Mouse (Mus musculus): ENCODE measurements around the gene Fam198b. TPM values are rescaled to one million over a fixed set of nuclear protein-coding genes. Genes with fewer than 3 reads are reported as not detected.
A peak's percentile ranks its signal among the peaks of the same experiment; 100 is the strongest.
"Not testable (repeated sequence)": the region's sequence is repeated elsewhere in the genome, so short reads cannot be mapped to it uniquely, and the experiment has no call there.

Fam198b gene
- polyA plus RNA-seq, 1 experiment from 2014 or later = 21.3 TPM

DNA sequence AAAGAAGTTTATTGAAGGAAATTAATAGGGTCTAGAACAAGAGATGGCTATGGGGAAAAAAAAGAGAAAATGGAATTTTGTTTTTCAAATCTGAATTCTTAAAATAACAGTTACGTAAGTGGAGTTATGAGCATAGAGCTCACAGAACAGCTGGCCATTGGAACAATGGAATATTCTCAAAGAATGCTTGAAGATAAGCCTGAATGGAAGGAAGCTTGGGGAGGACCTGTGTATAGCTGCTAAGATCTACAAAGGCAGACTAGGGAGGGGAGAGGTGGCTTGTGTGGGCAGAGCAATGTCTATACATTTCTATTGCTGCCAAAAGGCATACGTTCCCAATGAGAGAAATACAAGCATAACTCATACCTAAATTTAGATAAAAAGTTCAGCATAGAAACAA lies 73.4 kb downstream of the Fam198b start:
- ATAC-seq (peak; percentile 61), DNase-seq (ENCODE audit: low spot score) (peak; percentile 56)
- WGBS = 71% methylated on average over 2 of the region's 2 CpGs
- no peak overlapping the region for H3K4me2 ChIP-seq (replicated peaks; ENCODE audit: low read depth, low read length)
- no peaks in the 10 kb centered on the region for H3K27me3 ChIP-seq (replicated peaks; ENCODE audit: insufficient read depth, low read length)
- no peak overlapping the region for H3K27ac ChIP-seq (ENCODE audit: low read length)
- H3K9ac ChIP-seq (replicated peaks; ENCODE audit: low read depth) = no peak overlapping the region
- H3K36me3 ChIP-seq (ENCODE audit: insufficient read depth, low read length) = no peaks in the 10 kb centered on the region
- H3K4me1 ChIP-seq (ENCODE audit: insufficient read depth, low read depth, low read length) = no peaks in the 10 kb centered on the region
- 0 out of 2 replicates have a peak, but pooled peaks have one; percentile 23 for TF ChIP-seq EP300 (IDR thresholded peaks at IDR 0.05)
- TF ChIP-seq CTCF (IDR thresholded peaks at IDR 0.05) = no peak
- H3K9me3 ChIP-seq (ENCODE audit: low read length) = no peaks in the 10 kb centered on the region
- no peak overlapping the region for H3K4me3 ChIP-seq (ENCODE audit: low read depth, low read length)

DNA sequence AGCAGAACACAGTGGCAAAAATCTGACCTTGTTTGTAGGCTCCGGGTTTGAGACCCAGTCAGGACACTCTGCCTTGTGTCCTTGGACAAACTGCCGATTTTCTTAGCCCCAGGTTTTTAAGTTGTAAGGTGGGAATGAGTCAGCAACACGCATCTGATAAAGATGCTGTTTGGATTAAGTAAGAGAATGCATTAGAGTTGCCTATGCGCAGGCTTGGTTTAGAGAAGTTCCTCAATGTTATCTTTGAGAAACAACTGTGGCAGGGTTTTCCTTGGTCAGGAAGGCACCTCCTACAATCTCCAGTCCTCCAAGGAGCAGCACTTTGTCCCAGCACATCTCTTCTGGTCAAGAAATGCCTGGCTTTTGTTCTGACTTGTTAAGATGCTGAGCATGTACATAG lies 82.4 kb downstream of the Fam198b start:
- no peak overlapping the region for H3K4me2 ChIP-seq (replicated peaks; ENCODE audit: low read depth, low read length)
- no peak overlapping the region for H3K27ac ChIP-seq (ENCODE audit: low read length)
- DNase-seq (ENCODE audit: low spot score) = no peak
- H3K9ac ChIP-seq (replicated peaks; ENCODE audit: low read depth) = no peak overlapping the region
- TF ChIP-seq EP300 (IDR thresholded peaks at IDR 0.05) (no peak), CTCF (IDR thresholded peaks at IDR 0.05) (no peak)
- ATAC-seq = peak; percentile 33; the same call in 1 of the 2 replicates
- 58% methylated on average over 4 of the region's 4 CpGs for WGBS
- no peaks in the 10 kb centered on the region for H3K9me3 ChIP-seq (ENCODE audit: low read length)
- H3K4me3 ChIP-seq (ENCODE audit: low read depth, low read length) = no peak overlapping the region
- no peaks in the 10 kb centered on the region; the same call in 1 of the 2 replicates for H3K4me1 ChIP-seq (ENCODE audit: insufficient read depth, low read depth, low read length)
- no peaks in the 10 kb centered on the region for H3K27me3 ChIP-seq (replicated peaks; ENCODE audit: insufficient read depth, low read length)
- H3K36me3 ChIP-seq (ENCODE audit: insufficient read depth, low read length) = no peaks in the 10 kb centered on the region

DNA sequence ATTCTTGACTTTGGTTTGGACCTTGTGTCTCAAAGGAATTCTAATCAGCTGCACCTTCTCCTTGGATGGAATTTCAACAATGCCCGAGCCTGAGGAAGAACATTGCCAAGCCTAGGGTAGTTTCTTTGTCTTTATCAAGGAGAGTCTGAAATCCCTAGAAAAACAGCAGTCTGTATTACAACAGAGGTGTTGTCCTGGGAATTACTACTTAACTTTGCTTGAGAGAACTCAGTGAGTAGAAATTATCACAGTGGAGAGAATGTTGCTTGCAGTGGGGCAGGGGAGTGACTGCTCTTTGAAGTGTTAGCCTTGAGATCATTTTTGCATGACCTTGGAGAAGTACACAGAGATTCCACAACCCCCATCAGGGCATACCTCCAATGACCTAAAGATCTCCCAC lies 83.0 kb downstream of the Fam198b start:
- no peak overlapping the region for H3K4me2 ChIP-seq (replicated peaks; ENCODE audit: low read depth, low read length)
- TF ChIP-seq EP300 (IDR thresholded peaks at IDR 0.05) (peak; percentile 70), CTCF (IDR thresholded peaks at IDR 0.05) (no peak)
- WGBS = 38% methylated on average over 1 of the region's 1 CpGs
- no peaks in the 10 kb centered on the region for H3K9me3 ChIP-seq (ENCODE audit: low read length)
- H3K4me3 ChIP-seq (ENCODE audit: low read depth, low read length) = no peak overlapping the region
- no peaks in the 10 kb centered on the region for H3K36me3 ChIP-seq (ENCODE audit: insufficient read depth, low read length)
- H3K27ac ChIP-seq (ENCODE audit: low read length) = no peak overlapping the region
- no peaks in the 10 kb centered on the region for H3K27me3 ChIP-seq (replicated peaks; ENCODE audit: insufficient read depth, low read length)
- no peaks in the 10 kb centered on the region; the same call in 1 of the 2 replicates for H3K4me1 ChIP-seq (ENCODE audit: insufficient read depth, low read depth, low read length)
- no peak overlapping the region for H3K9ac ChIP-seq (replicated peaks; ENCODE audit: low read depth)
- DNase-seq (ENCODE audit: low spot score) (no peak), ATAC-seq (peak; percentile 55; the same call in 1 of the 2 replicates)

DNA sequence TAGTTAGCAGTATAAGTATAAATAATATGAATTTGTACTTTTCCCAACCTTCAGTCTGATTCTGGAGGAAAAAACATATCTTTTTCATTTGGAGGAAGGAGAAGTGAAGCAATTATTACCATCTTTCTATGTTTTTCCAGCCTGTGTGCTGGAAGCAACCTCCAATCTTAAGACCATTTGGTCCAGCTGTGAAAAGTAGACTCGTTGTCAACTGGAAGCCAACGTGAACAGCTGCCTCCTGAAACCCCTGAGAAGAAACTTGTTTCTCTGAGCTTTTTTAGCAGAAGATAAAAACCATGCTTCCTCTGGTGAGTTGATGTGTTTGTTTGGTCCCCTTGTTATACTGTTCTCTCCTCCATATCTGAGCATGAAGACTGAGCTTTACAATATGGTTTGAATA lies 84.1 kb downstream of the Fam198b start:
- no peaks in the 10 kb centered on the region; the same call in 1 of the 2 replicates for H3K4me1 ChIP-seq (ENCODE audit: insufficient read depth, low read depth, low read length)
- H3K9ac ChIP-seq (replicated peaks; ENCODE audit: low read depth) = no peak overlapping the region
- no peaks in the 10 kb centered on the region for H3K27me3 ChIP-seq (replicated peaks; ENCODE audit: insufficient read depth, low read length)
- TF ChIP-seq CTCF (IDR thresholded peaks at IDR 0.05) (no peak), EP300 (IDR thresholded peaks at IDR 0.05) (no peak)
- ATAC-seq (no peak), DNase-seq (ENCODE audit: low spot score) (no peak)
- WGBS = 64% methylated on average over 2 of the region's 2 CpGs
- H3K4me2 ChIP-seq (replicated peaks; ENCODE audit: low read depth, low read length) = no peak overlapping the region
- no peaks in the 10 kb centered on the region for H3K9me3 ChIP-seq (ENCODE audit: low read length)
- no peak overlapping the region for H3K27ac ChIP-seq (ENCODE audit: low read length)
- H3K4me3 ChIP-seq (ENCODE audit: low read depth, low read length) = no peak overlapping the region
- H3K36me3 ChIP-seq (ENCODE audit: insufficient read depth, low read length) = no peaks in the 10 kb centered on the region

DNA sequence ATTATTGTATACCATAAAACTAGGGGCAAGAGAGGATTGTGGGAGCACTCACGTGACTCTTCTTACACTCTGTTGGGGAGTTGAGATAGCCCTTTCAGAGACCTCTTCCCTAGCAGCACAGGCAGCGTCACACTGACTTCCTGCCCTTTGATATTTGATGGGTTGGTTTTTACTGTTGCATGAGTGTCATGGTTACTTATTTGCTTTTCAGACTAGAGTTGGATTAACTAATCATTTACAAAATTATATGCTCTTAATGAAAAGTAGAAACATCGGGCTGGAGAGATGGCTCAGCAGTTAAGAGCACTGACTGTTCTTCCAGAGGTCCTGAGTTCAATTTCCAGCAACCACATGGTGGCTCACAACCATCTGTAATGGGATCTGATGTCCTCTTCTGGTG lies 85.2 kb downstream of the Fam198b start:
- not testable (repeated sequence) for H3K9me3 ChIP-seq (ENCODE audit: low read length); H3K36me3 ChIP-seq (ENCODE audit: insufficient read depth, low read length); H3K4me3 ChIP-seq (ENCODE audit: low read depth, low read length); H3K4me1 ChIP-seq (ENCODE audit: insufficient read depth, low read depth, low read length); H3K4me2 ChIP-seq (replicated peaks; ENCODE audit: low read depth, low read length); H3K27ac ChIP-seq (ENCODE audit: low read length); ATAC-seq; DNase-seq (ENCODE audit: low spot score); H3K27me3 ChIP-seq (replicated peaks; ENCODE audit: insufficient read depth, low read length); H3K9ac ChIP-seq (replicated peaks; ENCODE audit: low read depth)
- 84% methylated on average over 3 of the region's 3 CpGs for WGBS

DNA sequence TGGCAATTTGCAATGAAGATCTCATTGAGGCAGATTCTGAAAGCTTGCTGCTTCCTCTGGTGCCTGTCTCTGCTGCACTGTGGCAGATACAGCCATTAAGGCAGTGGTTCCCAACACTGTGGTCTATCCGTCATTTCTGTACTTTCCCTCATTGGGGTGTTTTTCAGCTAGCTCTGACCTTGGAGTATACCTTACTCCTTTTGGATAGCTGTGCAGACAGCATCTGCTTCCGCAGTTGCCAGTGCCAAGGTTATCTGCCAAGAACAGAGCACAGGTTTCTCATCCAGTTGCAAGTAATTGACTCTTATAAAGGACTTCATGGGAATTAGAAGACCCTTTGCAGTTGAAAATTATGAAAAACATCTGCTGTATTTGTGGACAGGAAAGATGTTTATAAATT lies 85.7 kb downstream of the Fam198b start:
- no peaks in the 10 kb centered on the region for H3K27me3 ChIP-seq (replicated peaks; ENCODE audit: insufficient read depth, low read length)
- no peak overlapping the region for H3K9ac ChIP-seq (replicated peaks; ENCODE audit: low read depth)
- no peak for DNase-seq (ENCODE audit: low spot score)
- H3K27ac ChIP-seq (ENCODE audit: low read length) = no peak overlapping the region
- H3K4me2 ChIP-seq (replicated peaks; ENCODE audit: low read depth, low read length) = no peak overlapping the region
- 63% methylated on average over 2 of the region's 2 CpGs for WGBS
- ATAC-seq = peak; percentile 26; the same call in 1 of the 2 replicates
- no peaks in the 10 kb centered on the region; the same call in 1 of the 2 replicates for H3K4me1 ChIP-seq (ENCODE audit: insufficient read depth, low read depth, low read length)
- H3K36me3 ChIP-seq (ENCODE audit: insufficient read depth, low read length) = no peaks in the 10 kb centered on the region
- no peaks in the 10 kb centered on the region for H3K9me3 ChIP-seq (ENCODE audit: low read length)
- TF ChIP-seq EP300 (IDR thresholded peaks at IDR 0.05) (no peak), CTCF (IDR thresholded peaks at IDR 0.05) (no peak)
- H3K4me3 ChIP-seq (ENCODE audit: low read depth, low read length) = no peak overlapping the region

DNA sequence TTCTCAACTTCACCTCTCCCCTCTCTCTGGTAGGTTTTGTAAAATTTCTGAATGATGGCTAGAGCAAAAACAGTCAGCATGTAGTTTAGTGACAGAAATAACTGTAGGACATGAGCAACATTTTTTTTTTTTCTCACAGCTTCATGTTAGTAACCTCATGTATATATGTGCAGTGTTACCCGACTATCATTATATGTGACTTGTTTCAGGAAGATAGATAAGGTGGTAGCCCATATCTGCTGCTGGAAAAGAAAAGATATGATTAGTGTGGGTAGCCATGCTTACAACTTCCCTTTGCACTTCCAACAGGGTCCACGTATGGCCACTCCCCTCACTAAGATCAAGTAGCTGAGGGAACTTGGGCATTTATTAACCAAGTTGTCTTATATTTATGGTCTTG lies 86.2 kb downstream of the Fam198b start:
- ATAC-seq = no peak
- Histone ChIP-seq H3K4me1 (ENCODE audit: insufficient read depth, low read depth, low read length) (no peaks in the 10 kb centered on the region; the same call in 1 of the 2 replicates), H3K27ac (ENCODE audit: low read length) (no peak overlapping the region), H3K27me3 (replicated peaks; ENCODE audit: insufficient read depth, low read length) (no peaks in the 10 kb centered on the region), H3K4me3 (ENCODE audit: low read depth, low read length) (no peak overlapping the region), H3K9me3 (ENCODE audit: low read length) (no peaks in the 10 kb centered on the region), H3K36me3 (ENCODE audit: insufficient read depth, low read length) (no peaks in the 10 kb centered on the region), H3K9ac (replicated peaks; ENCODE audit: low read depth) (no peak overlapping the region), H3K4me2 (replicated peaks; ENCODE audit: low read depth, low read length) (no peak overlapping the region)
- 46% methylated on average over 2 of the region's 2 CpGs for WGBS
- TF ChIP-seq EP300 (IDR thresholded peaks at IDR 0.05) (no peak), CTCF (IDR thresholded peaks at IDR 0.05) (no peak)
- no peak for DNase-seq (ENCODE audit: low spot score)
